Mouse (Mus musculus) layer of hippocampus, adult 9-10 months (tissue): ENCODE results near the gene Gcgr.

Experiments
- DNase-seq: peaks from one replicate; pipeline ENCODE4 v3.0.0; 2022; ENCODE audit warnings: low spot score

Gcgr gene

DNA sequence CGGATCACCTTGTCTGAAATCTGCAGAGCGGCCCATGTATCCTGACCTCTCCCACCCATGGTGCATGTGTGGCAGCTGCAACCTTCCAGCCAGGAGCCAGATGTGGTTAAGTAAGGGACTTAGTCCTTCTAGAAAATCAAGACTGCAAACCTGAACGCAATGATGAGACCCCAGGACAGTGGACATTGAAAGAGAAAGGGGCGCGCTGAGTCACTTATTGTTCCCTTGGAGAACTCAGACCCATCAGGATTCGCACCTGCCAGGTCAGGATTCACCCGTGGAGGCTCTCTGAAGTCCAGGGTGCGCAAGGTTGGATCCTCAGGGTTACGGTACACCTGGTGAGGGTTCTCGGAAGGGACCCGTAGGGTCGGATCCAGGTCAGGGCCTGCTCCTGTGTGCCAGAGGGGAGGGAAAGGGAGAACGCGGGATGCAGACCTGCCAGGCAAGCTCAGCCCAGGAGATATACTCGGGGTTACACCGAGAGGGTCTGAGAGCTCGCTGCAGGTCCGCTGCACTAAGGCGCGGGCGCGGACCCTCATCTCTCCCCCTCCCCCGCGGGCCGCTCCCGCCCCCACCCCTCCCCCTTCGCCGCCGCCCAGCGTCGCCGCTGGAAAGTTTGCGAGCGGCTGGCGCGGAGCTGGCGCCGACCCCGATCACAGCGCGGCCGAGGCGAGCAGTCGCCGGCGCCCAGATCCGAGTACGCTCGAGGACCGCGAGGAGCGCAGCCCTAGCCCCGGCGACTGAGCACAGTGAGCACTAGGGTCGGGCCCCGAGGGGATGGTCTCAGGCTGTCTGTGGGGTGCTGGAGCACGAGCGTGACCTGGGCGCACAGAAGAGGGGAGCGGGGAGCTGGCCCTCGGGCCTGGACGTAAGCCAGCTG, at the start of gene Gcgr:
Gcgr (plus strand) TSS at position 615 of the 880 bp plus-strand sequence.
- no peak for DNase-seq

DNA sequence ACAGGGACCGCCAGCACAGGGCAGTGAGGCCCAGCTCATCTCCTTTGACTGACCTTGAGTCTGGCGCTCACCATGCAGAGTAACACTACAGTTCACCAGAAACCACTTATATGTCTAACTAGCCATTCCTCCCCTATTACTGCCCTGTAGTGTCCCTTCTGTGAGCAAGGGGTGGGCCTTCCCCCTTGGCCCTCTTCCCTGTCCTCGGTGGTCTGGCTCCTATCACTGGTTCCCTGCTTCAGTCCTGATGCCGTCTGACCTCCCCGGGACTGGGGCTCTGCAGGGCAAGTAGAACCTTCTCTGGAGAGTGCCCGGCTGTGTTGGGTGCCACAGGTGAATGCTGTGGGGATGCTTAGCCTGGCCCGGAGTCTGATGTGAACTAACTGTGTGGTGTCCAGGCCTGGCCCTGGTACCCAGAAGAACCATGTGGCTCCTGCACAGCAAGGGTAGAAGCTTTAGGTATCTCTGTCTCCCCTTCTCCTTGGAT, 47.0 kb upstream of the Gcgr start:
- DNase-seq, result no peak

DNA sequence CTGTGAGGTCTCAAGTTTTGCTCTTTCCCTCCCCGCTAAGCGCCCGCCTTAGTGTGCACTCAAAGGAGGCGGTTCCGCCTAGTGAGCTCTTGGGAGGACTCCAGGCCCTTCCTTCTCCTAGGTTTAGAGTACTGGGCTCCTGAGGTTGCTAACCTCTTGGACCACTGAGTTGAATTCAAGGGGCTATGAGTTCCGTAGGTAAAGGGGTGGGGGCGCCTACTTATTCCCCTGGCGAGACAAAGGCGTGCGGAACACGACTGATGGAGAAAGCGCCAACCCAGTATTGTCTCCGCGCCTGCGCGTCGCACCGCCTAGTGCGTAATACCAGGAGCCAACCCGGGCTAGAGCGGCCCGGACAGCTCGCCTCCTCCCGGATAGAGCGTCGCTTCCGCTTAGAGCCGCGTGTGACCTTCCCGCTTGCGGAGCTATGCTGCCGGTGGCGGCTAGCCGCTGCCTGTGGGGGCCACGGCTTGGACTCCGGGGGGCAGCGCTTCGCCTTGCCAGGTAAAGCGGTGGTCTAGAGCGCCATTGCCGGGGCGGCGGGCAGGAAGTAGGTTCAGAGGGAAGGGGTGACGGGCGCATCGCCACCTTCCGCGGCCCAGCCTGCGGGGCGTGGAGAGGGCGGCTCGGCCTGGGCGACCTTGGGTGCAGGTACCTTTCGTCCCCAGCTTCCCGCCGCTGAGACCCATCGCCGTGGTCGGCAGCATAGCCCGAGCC, 46.1 kb upstream of the Gcgr start, which contains the start of gene Mrpl12:
Mrpl12 (plus strand) TSS at position 349 of the 717 bp plus-strand sequence.
- peak; percentile 51 for DNase-seq

DNA sequence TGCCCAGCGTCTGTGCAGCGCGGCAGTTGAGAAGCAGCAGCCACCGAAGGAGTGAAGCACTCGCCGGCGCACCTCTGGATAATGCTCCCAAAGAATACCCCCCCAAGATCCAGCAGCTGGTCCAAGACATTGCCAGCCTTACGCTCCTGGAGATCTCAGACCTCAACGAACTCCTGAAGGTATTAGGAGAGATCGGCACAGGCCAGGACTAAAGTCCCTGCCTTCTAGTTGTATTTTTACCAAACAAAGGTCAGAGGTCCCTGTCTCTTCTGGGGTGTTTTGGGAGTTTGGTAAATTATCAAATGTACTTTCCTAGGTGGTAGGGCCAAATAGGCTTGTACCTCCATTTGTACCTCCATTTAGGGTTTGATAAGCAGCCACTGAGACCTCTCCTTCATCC, 45.2 kb upstream of the Gcgr start:
- DNase-seq, result no peak

DNA sequence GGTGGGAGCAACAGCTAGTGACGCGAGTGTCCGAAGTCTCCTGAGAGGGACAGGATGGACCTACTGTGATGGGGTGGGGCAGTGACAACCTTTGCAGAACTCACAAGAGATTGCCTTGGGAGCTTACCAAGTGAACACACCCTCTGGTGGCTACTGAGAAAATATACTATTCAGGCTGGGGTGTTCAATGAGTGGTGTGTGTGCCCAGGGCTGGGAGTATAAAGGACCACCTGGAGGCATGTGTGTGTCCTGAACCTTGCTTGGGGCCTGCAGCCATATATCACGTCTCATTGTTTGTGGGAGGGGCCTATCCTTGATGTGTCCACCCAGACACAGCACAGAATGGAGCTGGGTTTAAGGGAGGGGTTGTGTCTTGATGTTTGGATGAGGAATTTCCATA, 42.0 kb upstream of the Gcgr start:
- no peak for DNase-seq

DNA sequence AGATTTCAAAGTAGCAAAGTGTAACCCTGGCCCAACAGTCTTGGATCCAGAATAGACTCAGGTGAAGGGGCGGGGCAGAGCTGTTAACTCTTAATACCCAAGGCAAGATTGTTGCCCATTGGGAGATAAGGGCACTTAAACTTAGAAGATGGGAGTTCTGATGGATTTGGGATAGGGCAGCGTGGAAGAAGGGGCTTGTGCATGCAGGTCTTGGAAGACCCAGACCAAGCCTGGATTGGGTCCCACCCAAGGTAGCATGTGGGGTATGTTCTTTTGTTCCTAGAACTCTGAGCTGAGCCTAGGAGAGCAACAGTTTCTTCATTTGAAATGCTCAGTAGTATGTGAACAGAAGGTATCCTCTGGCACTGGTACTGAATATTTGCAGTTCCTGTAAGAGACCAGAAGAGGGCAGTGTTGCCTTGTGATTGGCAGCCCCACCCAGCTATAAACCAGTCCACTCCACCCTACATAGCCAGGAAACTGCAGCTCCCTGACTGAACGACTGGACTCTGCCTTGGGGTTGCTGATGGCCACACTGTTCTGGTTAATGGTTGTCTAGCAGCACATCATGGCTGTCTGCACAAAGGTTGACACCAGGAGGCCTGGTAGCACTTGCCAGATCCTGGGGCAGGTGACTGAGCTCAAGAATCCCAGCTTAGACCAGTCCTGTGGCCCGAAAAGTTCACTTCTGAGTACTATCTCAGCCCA, 41.3 kb upstream of the Gcgr start:
- peak; percentile 79 for DNase-seq

DNA sequence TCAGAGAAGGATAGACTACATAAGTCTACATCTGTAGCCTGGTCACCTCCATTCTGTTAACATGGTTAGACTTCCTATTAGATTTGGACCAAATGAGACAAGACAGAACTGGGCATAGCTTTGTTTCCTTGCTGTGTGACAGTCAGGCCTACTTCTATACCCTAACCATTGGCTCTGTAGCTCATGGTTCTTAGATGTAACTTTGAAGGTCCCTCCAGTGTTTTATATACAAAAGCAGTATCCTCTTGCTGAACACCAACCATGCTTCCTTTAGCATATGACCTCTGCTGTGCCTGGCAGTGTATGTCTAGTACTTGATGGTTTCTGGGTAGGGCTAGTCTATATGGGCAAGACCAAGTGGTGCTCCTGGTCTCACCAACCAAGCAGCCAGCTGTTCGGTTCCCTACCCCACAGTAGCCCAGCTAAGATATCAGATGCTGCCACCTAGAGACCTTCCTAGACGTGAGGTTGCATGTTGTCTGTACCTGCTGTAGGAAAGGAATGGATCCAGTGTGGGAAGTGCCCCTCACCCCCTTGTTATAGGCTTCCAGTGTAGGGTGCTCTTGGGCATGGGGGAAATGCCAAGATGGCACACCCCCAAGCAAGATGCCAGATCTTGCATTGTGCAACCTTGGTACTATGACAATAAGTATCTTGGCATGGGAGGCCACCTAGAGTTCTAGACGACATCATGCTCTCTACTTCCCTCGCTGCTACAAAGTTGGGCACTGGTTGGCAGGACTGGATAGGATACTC, 40.0 kb upstream of the Gcgr start:
- no peak for DNase-seq

DNA sequence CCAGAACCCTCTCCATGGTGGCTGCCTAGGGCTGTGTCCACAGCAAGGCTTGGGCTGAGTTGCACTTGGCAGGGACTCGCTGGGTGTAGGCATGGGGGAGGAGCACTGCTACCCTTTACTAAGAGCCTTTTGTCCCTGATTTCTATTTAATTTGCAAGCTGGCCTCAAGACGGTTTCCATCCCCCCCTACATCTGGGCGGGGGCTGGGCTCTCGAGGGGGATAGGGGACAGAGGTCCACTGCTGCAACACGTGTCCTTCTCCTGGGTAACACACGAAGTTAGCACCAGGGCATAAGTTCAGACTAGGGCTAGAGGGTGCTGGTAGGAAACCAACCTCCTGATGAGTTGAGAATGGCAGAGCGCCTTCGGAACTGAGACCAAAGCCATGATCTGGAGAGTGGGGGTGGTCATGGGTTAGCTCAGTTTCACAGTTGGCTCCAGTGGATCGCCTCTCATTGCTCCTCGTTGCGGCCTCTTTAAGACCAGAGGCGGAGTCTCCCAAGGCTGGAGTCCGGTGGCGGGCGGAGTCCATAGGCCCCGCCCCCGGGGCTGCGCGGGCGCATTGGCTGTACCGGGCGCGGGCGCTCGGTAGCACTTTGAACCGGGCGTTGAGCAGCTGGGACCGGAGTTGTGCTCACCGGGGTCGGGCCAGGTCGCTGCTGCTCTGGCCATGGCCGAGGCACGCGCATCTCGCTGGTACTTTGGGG, 39.0 kb upstream of the Gcgr start, which contains the start of gene Slc25a10:
Slc25a10 (plus strand) TSS at position 524 of the 707 bp plus-strand sequence.
- peak; percentile 69 for DNase-seq

DNA sequence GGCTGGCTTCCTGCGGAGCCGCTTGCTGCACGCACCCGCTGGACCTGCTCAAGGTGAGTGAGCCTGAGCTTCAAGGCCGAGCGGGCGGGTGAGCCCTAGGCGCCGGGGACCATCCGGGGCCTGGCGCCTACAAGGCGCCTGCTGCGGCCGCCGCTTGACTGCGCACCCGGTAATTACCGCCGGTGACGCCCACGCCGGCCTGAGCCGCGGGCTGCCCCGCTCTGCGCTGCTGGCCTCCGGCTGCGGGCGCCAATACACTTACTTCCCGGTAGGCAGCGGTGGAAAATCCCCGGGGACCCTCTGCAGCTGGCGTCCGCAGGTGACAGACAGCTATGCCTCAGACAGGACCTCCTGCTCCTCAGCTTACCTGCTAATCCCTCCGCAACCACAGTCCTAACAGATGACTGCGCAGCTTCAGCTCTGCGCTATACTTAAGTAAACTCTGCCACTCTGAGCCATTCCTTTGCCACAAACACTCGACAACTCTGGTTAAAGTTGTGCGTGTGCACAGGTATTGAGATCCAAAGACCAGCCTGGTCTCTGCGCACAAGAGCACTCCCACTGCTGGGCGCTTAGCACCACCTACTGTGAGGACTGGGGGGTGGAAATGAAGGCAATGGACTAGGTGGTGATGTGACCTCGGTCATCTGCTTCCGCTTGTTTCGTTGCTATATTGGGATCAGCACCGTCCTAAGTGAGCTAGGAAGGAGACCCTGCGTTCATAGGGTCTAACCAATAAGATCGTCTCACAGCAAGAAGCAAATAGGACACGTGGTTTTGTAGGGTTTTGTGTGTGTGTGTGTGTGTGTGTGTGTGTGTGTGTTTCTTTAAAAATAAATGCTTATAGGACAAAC, 38.2 kb upstream of the Gcgr start:
- no peak for DNase-seq

DNA sequence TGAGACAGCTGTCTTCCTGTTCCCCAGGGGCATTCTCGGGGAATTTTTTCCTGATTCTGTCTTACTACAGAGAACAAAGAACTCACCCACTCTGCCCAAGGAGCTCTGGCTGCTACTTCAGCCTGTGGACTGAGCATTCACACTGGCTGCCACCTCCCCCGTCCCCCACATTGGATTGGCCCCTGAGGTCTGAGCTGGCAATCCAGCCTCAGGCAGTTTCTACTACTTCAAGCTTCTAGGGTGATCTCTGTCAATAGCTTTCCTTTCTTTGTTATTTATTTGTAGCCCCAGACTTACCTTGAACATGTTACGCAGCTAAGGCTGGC, 37.7 kb upstream of the Gcgr start:
- DNase-seq, result no peak

DNA sequence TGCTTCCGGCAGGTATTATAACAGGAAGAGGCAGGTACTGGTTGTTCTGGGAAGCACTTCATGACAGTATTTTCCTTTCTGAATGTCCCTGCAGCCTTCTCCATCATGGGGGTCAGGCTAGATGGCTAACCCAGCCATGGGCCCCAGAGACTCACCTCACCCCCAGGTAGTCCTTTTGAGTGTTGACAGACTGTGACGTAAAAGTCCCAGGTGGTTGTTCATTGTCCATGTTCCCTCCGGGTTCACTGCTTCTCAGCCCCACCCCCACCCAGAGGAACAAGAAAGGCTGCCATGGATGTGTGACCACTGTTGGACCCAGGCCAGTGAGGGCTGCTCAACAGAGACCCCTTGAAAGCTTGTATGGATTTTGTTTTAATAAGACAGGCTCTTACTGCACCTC, 37.1 kb upstream of the Gcgr start:
- no peak for DNase-seq

DNA sequence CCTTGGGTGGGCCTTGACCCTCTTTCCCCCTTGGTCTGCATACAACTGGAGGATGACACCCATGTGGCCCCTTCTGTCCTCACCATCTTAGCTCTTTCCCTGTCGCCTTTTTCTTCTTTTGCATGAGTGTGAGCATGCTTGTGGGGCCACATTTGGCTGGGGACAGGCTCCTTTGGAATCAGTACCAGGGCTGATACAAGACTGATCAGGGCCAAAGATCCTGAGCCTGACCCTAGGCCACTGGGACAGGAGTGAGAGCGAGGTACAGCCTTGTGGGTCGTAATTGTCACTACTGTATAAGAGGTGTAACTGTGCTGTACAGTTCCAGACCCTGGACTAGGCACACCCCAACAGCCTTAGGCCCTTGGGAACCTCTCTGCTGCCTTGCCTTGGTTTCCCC, 36.6 kb upstream of the Gcgr start:
- DNase-seq, result no peak

DNA sequence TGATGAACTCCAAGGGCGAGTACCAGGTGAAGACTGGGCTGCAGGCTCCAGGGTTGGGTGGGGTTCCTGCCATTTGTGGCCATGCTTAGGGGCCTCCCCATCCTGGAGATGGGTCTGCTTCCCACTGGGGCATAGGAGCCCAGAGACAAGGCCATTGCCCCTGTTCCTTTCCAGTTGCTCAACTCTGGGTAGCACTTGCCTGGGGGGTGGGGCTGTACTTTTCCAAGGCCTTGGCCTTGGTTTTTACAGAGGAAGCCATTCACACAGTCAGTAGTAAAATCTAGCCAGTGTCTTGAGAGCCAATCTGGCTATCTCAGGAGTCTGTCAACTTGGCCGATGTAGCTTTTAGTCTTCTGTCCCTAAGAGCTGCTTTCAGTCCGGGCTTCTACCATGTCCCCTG, 33.1 kb upstream of the Gcgr start:
- DNase-seq, result no peak

DNA sequence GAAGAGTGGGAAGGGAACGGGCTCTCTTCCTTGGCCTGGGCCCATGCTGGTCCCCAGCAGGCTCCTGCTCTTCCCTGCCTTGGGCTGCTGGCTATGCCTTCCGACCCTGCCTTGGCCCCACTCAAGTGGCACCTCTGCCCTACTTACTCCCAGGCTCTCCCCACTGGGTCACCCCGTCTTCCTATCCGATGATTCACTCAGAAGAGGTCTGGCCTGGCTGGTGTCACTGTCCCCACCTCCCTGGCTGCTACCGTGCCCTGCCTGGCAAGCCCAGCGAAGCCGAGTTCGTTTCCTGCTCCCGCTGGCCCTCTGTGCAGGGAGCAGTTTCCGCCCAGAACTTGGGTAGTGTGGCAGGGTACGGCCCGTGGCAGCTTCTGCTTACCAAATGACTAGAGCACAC, 32.3 kb upstream of the Gcgr start:
- no peak for DNase-seq

DNA sequence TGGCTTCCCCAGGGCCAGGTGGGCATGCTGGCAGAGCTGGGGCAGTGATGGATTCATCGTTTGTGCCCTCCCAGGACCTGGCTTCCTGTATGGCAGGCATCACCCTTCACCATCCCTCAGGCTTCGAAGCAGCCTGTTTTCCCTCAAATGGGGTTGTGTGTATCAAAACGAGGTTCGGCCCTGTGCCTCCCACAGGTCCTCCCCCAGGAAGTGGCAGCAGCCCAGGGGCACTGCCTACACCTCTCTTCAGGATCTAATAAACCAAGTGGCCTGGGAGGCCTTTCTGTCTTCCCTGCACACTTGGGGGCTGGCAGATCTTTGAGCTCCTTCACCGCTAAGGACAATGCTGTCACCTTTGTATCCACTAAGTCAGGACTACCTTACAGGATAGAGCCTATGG, 31.6 kb upstream of the Gcgr start:
- DNase-seq, result no peak

DNA sequence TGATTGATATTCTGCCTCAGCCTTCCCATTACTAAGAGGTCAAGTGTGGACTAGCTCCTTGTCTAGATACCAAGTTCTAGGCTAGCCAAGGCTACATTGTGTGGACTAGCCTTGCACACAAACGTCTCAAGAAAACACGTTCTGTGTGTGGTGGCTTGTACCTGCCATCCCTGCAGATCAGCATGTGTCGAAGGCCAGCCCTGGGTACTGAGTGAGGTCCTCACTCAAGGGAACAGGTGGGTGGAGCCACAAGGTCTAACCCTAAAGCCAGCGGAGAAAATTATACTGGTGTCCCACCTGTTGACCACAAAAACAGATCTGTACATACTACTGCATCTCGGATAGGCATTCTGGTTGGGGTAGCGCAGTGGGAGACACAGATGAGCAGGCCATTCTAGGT, 30.6 kb upstream of the Gcgr start:
- DNase-seq, result no peak

DNA sequence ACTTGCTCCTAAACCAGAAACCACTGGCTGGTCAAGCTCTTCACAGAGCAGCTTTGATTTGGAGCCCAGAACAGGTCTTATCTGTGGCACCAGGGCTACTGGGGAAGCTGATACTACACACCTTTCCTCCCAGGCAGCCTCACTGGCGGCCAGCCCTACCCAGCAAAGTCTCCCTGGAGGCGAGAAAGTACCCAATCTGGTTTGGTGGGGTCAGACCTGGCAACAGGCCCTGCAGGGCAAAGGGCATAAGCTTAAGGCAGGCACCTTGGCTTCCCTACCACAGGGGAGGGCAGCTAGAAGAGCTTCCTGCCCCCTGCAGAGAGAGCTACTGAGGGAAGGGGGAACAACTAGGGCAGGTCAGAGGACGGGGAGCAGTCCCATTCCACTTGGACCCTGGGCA, 30.1 kb upstream of the Gcgr start:
- no peak for DNase-seq

DNA sequence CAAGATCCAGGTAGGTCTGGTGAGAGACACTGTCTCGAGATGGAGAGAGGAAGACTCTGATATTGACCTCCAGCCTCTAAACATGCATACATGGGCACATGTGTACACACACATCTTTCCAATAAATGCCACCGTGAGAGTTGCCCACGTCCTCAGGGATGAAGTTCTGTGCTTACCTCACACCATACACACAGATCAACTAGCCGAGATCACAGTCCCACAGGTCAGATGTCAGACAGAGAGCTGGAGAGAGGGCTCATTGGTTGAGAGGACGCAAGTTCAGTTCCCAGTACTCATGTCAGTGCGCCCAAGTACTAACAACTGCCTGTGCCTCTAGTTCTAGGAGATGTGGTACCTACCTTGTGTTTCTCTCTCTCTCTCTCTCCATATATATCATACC, 29.5 kb upstream of the Gcgr start:
- DNase-seq, result no peak

DNA sequence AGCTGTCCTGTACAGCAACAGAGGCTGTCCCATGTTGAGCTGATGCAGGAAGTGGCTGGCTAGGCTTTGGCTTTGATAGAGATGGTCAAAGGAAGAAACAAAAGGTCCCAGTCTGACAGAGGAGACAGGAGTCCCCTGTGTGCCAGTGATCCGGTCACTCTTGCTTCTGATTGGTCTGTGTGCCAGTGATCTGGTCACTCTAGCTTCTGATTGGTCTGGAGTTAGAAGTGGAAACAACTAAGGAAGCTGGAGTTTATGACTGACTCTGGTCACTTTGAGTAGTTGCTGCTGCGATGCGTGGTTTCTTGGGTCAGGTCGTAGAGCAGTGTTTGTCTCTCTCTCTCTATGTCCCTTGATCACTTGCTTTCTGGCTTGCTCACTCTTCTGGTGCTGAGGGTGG, 28.8 kb upstream of the Gcgr start:
- no peak for DNase-seq

DNA sequence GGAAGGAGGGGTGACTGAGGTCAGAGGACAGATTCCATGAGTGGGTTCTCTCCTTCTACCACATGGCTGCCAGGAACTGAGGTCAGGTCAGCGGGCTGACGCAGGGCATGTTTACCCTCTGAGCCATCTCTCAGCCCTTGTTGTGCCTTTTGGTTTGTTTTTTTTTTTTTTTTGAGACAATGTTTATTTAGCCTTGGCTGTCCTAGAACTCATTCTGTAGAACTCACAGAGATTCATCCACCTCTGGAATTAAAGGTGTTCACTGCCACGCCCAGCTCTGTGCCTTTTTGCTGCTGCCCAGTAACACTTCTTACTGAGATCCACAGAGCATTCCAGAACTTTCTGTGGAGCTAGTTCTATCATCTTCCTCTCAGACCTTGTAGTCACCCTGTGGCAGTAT, 24.8 kb upstream of the Gcgr start:
- no peak for DNase-seq
